Mouse (Mus musculus) MEL (cell line): ENCODE data around the gene Il27ra. TPM values are rescaled to one million over a fixed set of nuclear protein-coding genes. Genes with fewer than 3 reads are reported as not detected.

Experiments used
- DNase-seq: peaks from one replicate; pipeline ENCODE4 v3.0.0; 2011; ENCODE audit warnings: low read depth, low spot score
- H3K27ac ChIP-seq: 2 replicates; pipeline ENCODE4 v1.5.1; 2012; ENCODE audit warnings: low read depth, mild to moderate bottlenecking, control low read depth, low read length, moderate library complexity; ENCODE audit not compliant: control insufficient read depth
- H3K27me3 ChIP-seq, 2 experiments: fragments of 150-350 bp in 1 of 2; sonication (generic) in 1 of 2; 2 replicates each; pipeline ENCODE4 v1.6.1; 2012; ENCODE audit warnings: low read length in 2 of 2, mild to moderate bottlenecking in 2 of 2, improper control_type of control experiment in 1 of 2, moderate library complexity in 1 of 2; ENCODE audit not compliant: insufficient read depth in 2 of 2, control insufficient read depth in 1 of 2
- H3K36me3 ChIP-seq, 2 experiments: 2 replicates each; pipeline ENCODE4 v1.6.1; 2012 to 2014; ENCODE audit warnings: low read length in 2 of 2, improper control_type of control experiment in 1 of 2, inconsistent platforms in 1 of 2, mild to moderate bottlenecking in 1 of 2; ENCODE audit not compliant: insufficient read depth in 2 of 2, control insufficient read depth in 1 of 2
- H3K4me1 ChIP-seq, 2 experiments: fragments of 150-350 bp in 1 of 2; sonication (generic) in 1 of 2; 2 replicates each; pipeline ENCODE4 v1.6.1; 2012; ENCODE audit warnings: low read length in 2 of 2, improper control_type of control experiment in 1 of 2, mild to moderate bottlenecking in 1 of 2; ENCODE audit not compliant: insufficient read depth in 2 of 2, control insufficient read depth in 1 of 2
- H3K4me3 ChIP-seq, 2 experiments: fragments of 150-350 bp in 1 of 2; sonication (generic) in 1 of 2; 2 replicates each; pipeline ENCODE4 v1.5.1; 2012; ENCODE audit warnings: low read depth in 2 of 2, low read length in 2 of 2, mild to moderate bottlenecking in 2 of 2, moderate library complexity in 2 of 2, control low read depth in 1 of 2, improper control_type of control experiment in 1 of 2; ENCODE audit not compliant: control insufficient read depth in 1 of 2, insufficient read depth in 1 of 2
- H3K79me2 ChIP-seq: 2 replicates; pipeline ENCODE4 v1.6.1; 2012; ENCODE audit warnings: mild to moderate bottlenecking, low read length, moderate library complexity; ENCODE audit not compliant: control insufficient read depth, poor library complexity, insufficient read depth
- H3K9ac ChIP-seq: 2 replicates; pipeline ENCODE4 v1.6.1; 2012; ENCODE audit warnings: low read depth, mild to moderate bottlenecking, control low read depth, low read length, moderate library complexity; ENCODE audit not compliant: control insufficient read depth, poor library complexity, severe bottlenecking
- H3K9me3 ChIP-seq: fragments of 150-350 bp; sonication (generic); replicated peaks from 2 replicates; pipeline ENCODE4 v1.6.1; 2012; ENCODE audit warnings: mild to moderate bottlenecking, low read length, improper control_type of control experiment, moderate library complexity; ENCODE audit not compliant: insufficient read depth
- CHD1 ChIP-seq: IDR thresholded peaks from 2 replicates; pipeline ENCODE4 v1.6.1; 2012; ENCODE audit warnings: low read depth, mild to moderate bottlenecking, inconsistent platforms, low read length, improper control_type of control experiment
- CTCF ChIP-seq, 3 experiments: IDR thresholded peaks in 2 of 3; conservative IDR thresholded peaks in 1 of 3; 2 replicates each; pipeline ENCODE4 v1.5.1; 2011 to 2012; ENCODE audit warnings: low read length in 3 of 3, low read depth in 2 of 3, mild to moderate bottlenecking in 2 of 3, improper control_type of control experiment in 1 of 3, inconsistent platforms in 1 of 3, mixed read lengths in 1 of 3, moderate library complexity in 1 of 3; ENCODE audit not compliant: control insufficient read depth in 1 of 3, insufficient read depth in 1 of 3, poor library complexity in 1 of 3, severe bottlenecking in 1 of 3
- ETS1 ChIP-seq: IDR thresholded peaks from 2 replicates; pipeline ENCODE4 v1.6.1; 2012; ENCODE audit warnings: low read depth, mild to moderate bottlenecking, inconsistent platforms, low read length, improper control_type of control experiment, moderate library complexity
- GABPA ChIP-seq: IDR thresholded peaks from 2 replicates; pipeline ENCODE4 v1.6.1; 2012; ENCODE audit warnings: low read depth, mild to moderate bottlenecking, inconsistent platforms, low read length, improper control_type of control experiment, moderate library complexity
- MAX ChIP-seq: IDR thresholded peaks from 2 replicates; pipeline ENCODE4 v1.6.1; 2011; ENCODE audit warnings: low read length, improper control_type of control experiment
- MXI1 ChIP-seq: IDR thresholded peaks from 2 replicates; pipeline ENCODE4 v1.6.1; 2011; ENCODE audit warnings: mild to moderate bottlenecking, low read depth, low read length, improper control_type of control experiment
- MYB ChIP-seq: IDR thresholded peaks from 2 replicates; pipeline ENCODE4 v1.6.1; 2011; ENCODE audit warnings: mild to moderate bottlenecking, low read depth, low read length, improper control_type of control experiment
- MYC ChIP-seq: IDR thresholded peaks from 2 replicates; pipeline ENCODE4 v1.6.1; 2011; ENCODE audit warnings: low read depth, mild to moderate bottlenecking, low read length, improper control_type of control experiment, moderate library complexity
- NELFE ChIP-seq: IDR thresholded peaks from 2 replicates; pipeline ENCODE4 v1.6.1; 2011; ENCODE audit warnings: low read depth, low read length, improper control_type of control experiment
- POLR2A ChIP-seq, 2 experiments: IDR thresholded peaks; 2 replicates each; pipeline ENCODE4 v1.6.1; 2011 to 2012; ENCODE audit warnings: low read length in 2 of 2, mild to moderate bottlenecking in 2 of 2, control low read depth in 1 of 2, improper control_type of control experiment in 1 of 2, low read depth in 1 of 2, moderate library complexity in 1 of 2; ENCODE audit not compliant: control insufficient read depth in 1 of 2, insufficient read depth in 1 of 2, poor library complexity in 1 of 2
- RCOR1 ChIP-seq: IDR thresholded peaks from 2 replicates; pipeline ENCODE4 v1.6.1; 2012; ENCODE audit warnings: low read depth, mild to moderate bottlenecking, inconsistent platforms, low read length, improper control_type of control experiment
- TBP ChIP-seq: IDR thresholded peaks from 2 replicates; pipeline ENCODE4 v1.8.0; 2011; ENCODE audit warnings: low read depth, low read length, improper control_type of control experiment
- UBTF ChIP-seq: IDR thresholded peaks from 2 replicates; pipeline ENCODE4 v1.6.1; 2012; ENCODE audit warnings: low read depth, mild to moderate bottlenecking, inconsistent platforms, low read length, improper control_type of control experiment, moderate library complexity, borderline replicate concordance; ENCODE audit not compliant: insufficient read depth
- USF2 ChIP-seq, 2 experiments: IDR thresholded peaks; 2 replicates each; pipeline ENCODE4 v1.6.1; 2011 to 2012; ENCODE audit warnings: improper control_type of control experiment in 2 of 2, low read length in 2 of 2, borderline replicate concordance in 1 of 2, inconsistent platforms in 1 of 2, low read depth in 1 of 2, mild to moderate bottlenecking in 1 of 2; ENCODE audit not compliant: insufficient read depth in 1 of 2
- ZC3H11A ChIP-seq: IDR thresholded peaks from 2 replicates; pipeline ENCODE4 v1.6.1; 2012; ENCODE audit warnings: low read depth, mild to moderate bottlenecking, inconsistent platforms, low read length, improper control_type of control experiment
- ZMIZ1 ChIP-seq: IDR thresholded peaks from 2 replicates; pipeline ENCODE4 v1.6.1; 2012; ENCODE audit warnings: low read depth, mild to moderate bottlenecking, inconsistent platforms, low read length, improper control_type of control experiment, moderate library complexity
- ZNF384 ChIP-seq: IDR thresholded peaks from 2 replicates; pipeline ENCODE4 v1.6.1; 2012; ENCODE audit warnings: low read depth, mild to moderate bottlenecking, inconsistent platforms, low read length, improper control_type of control experiment
- polyA plus RNA-seq, 2 experiments: library from polyadenylated mRNA; stranded (reverse) in 1 of 2; unstranded in 1 of 2; fragments of >175 nt in 1 of 2; fragments of >200 nt in 1 of 2; gene quantifications; 2 replicates each; pipeline versions ENCODE4 v1.2.1 to v1.2.4; 2012; ENCODE audit warnings: low replicate concordance in 2 of 2, low read depth in 1 of 2; ENCODE audit not compliant: insufficient read length in 2 of 2, insufficient read depth in 1 of 2, missing spikeins in 1 of 2
- total RNA-seq: library from RNA; depleted of rRNA; stranded (reverse); fragments of 300-350 nt; gene quantifications from 2 replicates; pipeline ENCODE4 v1.2.3, GENCODE M21; 2012

The Il27ra gene
- total and polyA plus RNA-seq, 3 experiments = 31.8 to 38.5 TPM; not detected in 1

GRCm38 (mm10) chr8:83995973-83996372, 46.4 kb downstream of the Il27ra start:
- H3K36me3 ChIP-seq = peaks cover 3 to 12% of the 10 kb centered on the region in 2 experiments; a peak in 2 of 4 replicates
- no peaks in the 10 kb centered on the region for H3K27me3 ChIP-seq
- peak overlapping the region; percentile 55 to 97; a peak in 3 of 4 replicates for H3K4me3 ChIP-seq
- peaks cover 4 to 20% of the 10 kb centered on the region in 2 experiments for H3K4me1 ChIP-seq
- peak overlapping the region; percentile 68 for H3K27ac ChIP-seq
- no peak for DNase-seq
- H3K9me3 ChIP-seq = no peaks in the 10 kb centered on the region
- H3K79me2 ChIP-seq = peaks cover 20% of the 10 kb centered on the region
- no peak for TF ChIP-seq MXI1
- no peak for TF ChIP-seq TBP
- TF ChIP-seq ZC3H11A = no peak
- TF ChIP-seq RCOR1 = no peak
- no peak for TF ChIP-seq NELFE
- no peak for TF ChIP-seq CHD1
- TF ChIP-seq ZMIZ1 = no peak
- TF ChIP-seq MAX = no peak
- no peak for TF ChIP-seq POLR2A (IDR thresholded peaks at IDR 0.05; ENCODE audit: control insufficient read depth in 1 of 2, insufficient read depth in 1 of 2, low read depth in 1 of 2, low read length in 2 of 2, poor library complexity in 1 of 2)
- no peak for TF ChIP-seq GABPA
- no peak for TF ChIP-seq ETS1
- no peak for TF ChIP-seq MYC
- TF ChIP-seq UBTF = no peak
- no peak for TF ChIP-seq CTCF (IDR thresholded peaks at IDR 0.05 in 2 of 3, conservative IDR thresholded peaks at IDR 0.05 in 1 of 3; ENCODE audit: control insufficient read depth in 1 of 3, insufficient read depth in 1 of 3, low read depth in 2 of 3, low read length in 3 of 3, poor library complexity in 1 of 3, severe bottlenecking in 1 of 3)
- TF ChIP-seq, all 39 proteins: peak for 0
- peak overlapping the region; percentile 79 for H3K9ac ChIP-seq

DNA sequence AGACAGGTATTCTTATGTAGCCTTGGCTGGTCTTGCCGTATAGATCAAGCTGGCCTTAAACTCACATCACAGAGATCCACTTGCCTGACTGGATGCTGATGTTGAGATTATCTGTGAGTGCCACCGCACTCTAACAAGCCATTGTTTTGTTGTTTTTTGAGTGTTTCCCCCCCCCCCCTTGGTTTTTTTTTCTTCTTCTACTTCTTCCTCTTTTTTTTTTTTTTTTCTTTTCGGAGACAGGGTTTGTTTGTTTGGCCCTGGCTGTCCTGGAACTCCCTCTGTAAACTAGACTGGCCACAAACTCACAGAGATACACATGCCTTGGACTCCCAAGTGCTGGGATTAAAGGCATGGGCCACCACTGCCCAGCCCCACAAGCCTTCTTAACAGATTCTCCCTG, 48.4 kb downstream of the Il27ra start:
- H3K36me3 ChIP-seq = peaks cover 0 to 8% of the 10 kb centered on the region in 2 experiments; a peak in 3 of 4 replicates
- TF ChIP-seq MYB (no peak), ZC3H11A (no peak), ZNF384 (peak; percentile 87), ZMIZ1 (no peak), UBTF (no peak), NELFE (no peak), USF2 (IDR thresholded peaks at IDR 0.05; ENCODE audit: borderline replicate concordance in 1 of 2, insufficient read depth in 1 of 2, low read depth in 1 of 2, low read length in 2 of 2) (no peak)
- TF ChIP-seq, all 39 proteins: peak for 1
- peaks cover 8 to 13% of the 10 kb centered on the region in 2 experiments for H3K4me1 ChIP-seq
- H3K9ac ChIP-seq = no peak overlapping the region
- H3K79me2 ChIP-seq = peaks cover 14% of the 10 kb centered on the region
- H3K9me3 ChIP-seq = no peaks in the 10 kb centered on the region
- H3K27me3 ChIP-seq = no peaks in the 10 kb centered on the region
- no peak overlapping the region for H3K27ac ChIP-seq
- no peak overlapping the region for H3K4me3 ChIP-seq
- no peak for DNase-seq
